Mouse (Mus musculus) CH12.LX (cell line): Measurements from ENCODE around the gene Hyal2. TPM values are rescaled to one million over a fixed set of nuclear protein-coding genes. Genes with fewer than 3 reads are reported as not detected.
A peak's percentile ranks its signal among the peaks of the same experiment; 100 is the strongest.

Source experiments
- DNase-seq: peaks from one replicate; pipeline ENCODE4 v3.0.0-alpha.2; 2013; ENCODE audit errors: extremely low read depth
- H3K27ac ChIP-seq: 2 replicates; pipeline ENCODE4 v1.5.1; 2012; ENCODE audit warnings: low read depth, mild to moderate bottlenecking, control low read depth, moderate library complexity; ENCODE audit not compliant: insufficient read depth
- H3K27me3 ChIP-seq: replicated peaks from 2 replicates; pipeline ENCODE3; 2012; ENCODE audit warnings: inconsistent platforms
- H3K36me3 ChIP-seq, 2 experiments: replicated peaks in 1 of 2; 2 replicates each; pipeline versions ENCODE3 to v1.6.1; 2012; ENCODE audit warnings: inconsistent platforms in 1 of 2, low read length in 1 of 2, mild to moderate bottlenecking in 1 of 2, mixed read lengths in 1 of 2, moderate library complexity in 1 of 2; ENCODE audit not compliant: control insufficient read depth in 1 of 2, insufficient read depth in 1 of 2
- H3K4me1 ChIP-seq, 2 experiments: 2 replicates each; pipeline ENCODE4 v1.6.1; 2012; ENCODE audit warnings: inconsistent platforms in 1 of 2, moderate library complexity in 1 of 2; ENCODE audit not compliant: insufficient read depth in 2 of 2, control insufficient read depth in 1 of 2
- H3K4me2 ChIP-seq: 2 replicates; pipeline ENCODE4 v1.6.1; 2012; ENCODE audit warnings: low read depth, mild to moderate bottlenecking, control low read depth; ENCODE audit not compliant: poor library complexity, insufficient read depth, severe bottlenecking
- H3K4me3 ChIP-seq, 3 experiments: fragments of 150-350 bp in 1 of 3; sonication (generic) in 1 of 3; replicated peaks in 1 of 3; 2 replicates each; pipeline versions ENCODE3 to v1.5.1; 2011 to 2012; ENCODE audit warnings: low read depth in 2 of 3, low read length in 2 of 3, mild to moderate bottlenecking in 2 of 3, moderate library complexity in 2 of 3, control low read depth in 1 of 3, improper control_type of control experiment in 1 of 3, inconsistent platforms in 1 of 3, mixed read lengths in 1 of 3; ENCODE audit not compliant: poor library complexity in 1 of 3
- H3K79me2 ChIP-seq: replicated peaks from 2 replicates; pipeline ENCODE4 v1.6.1; 2012; ENCODE audit warnings: mild to moderate bottlenecking, moderate library complexity; ENCODE audit not compliant: control insufficient read depth, poor library complexity, insufficient read depth, severe bottlenecking; ENCODE audit errors: extremely low read depth
- H3K9ac ChIP-seq: 2 replicates; pipeline ENCODE4 v1.6.1; 2012; ENCODE audit warnings: low read depth, mild to moderate bottlenecking, control low read depth, moderate library complexity; ENCODE audit not compliant: insufficient read depth
- H3K9me3 ChIP-seq: replicated peaks from 2 replicates; pipeline ENCODE3; 2012; ENCODE audit warnings: low read length, inconsistent platforms, mixed read lengths
- CHD1 ChIP-seq: IDR thresholded peaks from 2 replicates; pipeline ENCODE4 v1.6.1; 2012; ENCODE audit warnings: low read depth, low read length, improper control_type of control experiment, inconsistent platforms
- CHD2 ChIP-seq: IDR thresholded peaks from 2 replicates; pipeline ENCODE4 v1.6.1; 2011; ENCODE audit warnings: low read length, improper control_type of control experiment
- E2F4 ChIP-seq: IDR thresholded peaks from 2 replicates; pipeline ENCODE4 v1.6.1; 2011; ENCODE audit warnings: low read depth, low read length, improper control_type of control experiment; ENCODE audit not compliant: insufficient replicate concordance
- ETS1 ChIP-seq: conservative IDR thresholded peaks from 2 replicates; pipeline ENCODE4 v1.6.1; 2012; ENCODE audit warnings: low read depth, mild to moderate bottlenecking, inconsistent platforms, low read length, improper control_type of control experiment, moderate library complexity
- JUN ChIP-seq: IDR thresholded peaks from 2 replicates; pipeline ENCODE4 v1.6.1; 2011; ENCODE audit warnings: low read depth, mild to moderate bottlenecking, low read length, improper control_type of control experiment, moderate library complexity; ENCODE audit not compliant: insufficient read depth
- KAT2A ChIP-seq: IDR thresholded peaks from 2 replicates; pipeline ENCODE4 v1.6.1; 2012; ENCODE audit warnings: low read length, improper control_type of control experiment, inconsistent platforms; ENCODE audit not compliant: insufficient replicate concordance
- MAX ChIP-seq: IDR thresholded peaks from 2 replicates; pipeline ENCODE4 v1.6.1; 2011; ENCODE audit warnings: low read length, improper control_type of control experiment
- NRF1 ChIP-seq: IDR thresholded peaks from 2 replicates; pipeline ENCODE4 v1.6.1; 2014; ENCODE audit warnings: low read depth, mild to moderate bottlenecking, inconsistent platforms, low read length, improper control_type of control experiment, moderate library complexity
- RAD21 ChIP-seq: IDR thresholded peaks from 2 replicates; pipeline ENCODE4 v1.6.1; 2011; ENCODE audit warnings: low read depth, mild to moderate bottlenecking, low read length, improper control_type of control experiment, moderate library complexity
- RCOR1 ChIP-seq: conservative IDR thresholded peaks from 2 replicates; pipeline ENCODE4 v1.6.1; 2012; ENCODE audit warnings: low read depth, mild to moderate bottlenecking, inconsistent platforms, low read length, improper control_type of control experiment
- SIN3A ChIP-seq: IDR thresholded peaks from 2 replicates; pipeline ENCODE4 v1.6.1; 2012; ENCODE audit warnings: low read length, improper control_type of control experiment, inconsistent platforms
- SMC3 ChIP-seq: IDR thresholded peaks from 2 replicates; pipeline ENCODE4 v1.6.1; 2011; ENCODE audit warnings: low read depth, low read length, improper control_type of control experiment
- TBP ChIP-seq: conservative IDR thresholded peaks from 2 replicates; pipeline ENCODE4 v1.6.1; 2011; ENCODE audit warnings: low read depth, low read length, improper control_type of control experiment
- TCF12 ChIP-seq: IDR thresholded peaks from 2 replicates; pipeline ENCODE4 v1.6.1; 2014; ENCODE audit warnings: low read depth, mild to moderate bottlenecking, inconsistent platforms, low read length, improper control_type of control experiment
- ZC3H11A ChIP-seq: IDR thresholded peaks from 2 replicates; pipeline ENCODE4 v1.6.1; 2012; ENCODE audit warnings: low read depth, mild to moderate bottlenecking, inconsistent platforms, low read length, improper control_type of control experiment
- ZKSCAN1 ChIP-seq: IDR thresholded peaks from 2 replicates; pipeline ENCODE4 v1.6.1; 2012; ENCODE audit warnings: low read depth, inconsistent platforms, low read length, improper control_type of control experiment, borderline replicate concordance
- ZMIZ1 ChIP-seq: IDR thresholded peaks from 2 replicates; pipeline ENCODE4 v1.6.1; 2012; ENCODE audit warnings: low read depth, mild to moderate bottlenecking, inconsistent platforms, low read length, improper control_type of control experiment
- dilution Hi-C: fragments of 300-500 bp; cut with MboI; formaldehyde crosslinking; loops from 2 replicates; pipeline ENCODE4 v1.14.3; 2020; ENCODE audit warnings: low sequenced_read_pairs; ENCODE audit not compliant: extremely low pct_unique_long_range_greater_than_20kb, extremely low pct_ligation_motif_present
- in situ Hi-C: fragments of 300-500 bp; cut with MboI; formaldehyde crosslinking; loops from 3 replicates; pipeline ENCODE4 v1.14.3; 2019; ENCODE audit warnings: low sequenced_read_pairs, low pct_ligation_motif_present, low pct_unique_long_range_greater_than_20kb, mixed read lengths
- polyA plus RNA-seq: library from polyadenylated mRNA; unstranded; fragments of >175 nt; gene quantifications from 2 replicates; pipeline ENCODE4 v1.2.1, GENCODE M21; 2012; ENCODE audit warnings: low read depth; ENCODE audit not compliant: insufficient read length
- total RNA-seq, 2 experiments: library from RNA; depleted of rRNA; stranded (reverse); fragments of 300-350 nt in 1 of 2; fragments of >200 nt in 1 of 2; gene quantifications; 2 replicates each; pipeline ENCODE4 v1.2.3; 2012 to 2014

Gene Hyal2
- total and polyA plus RNA-seq, 3 experiments, result 16.4 to 30.9 (median 26.8) TPM

DNA sequence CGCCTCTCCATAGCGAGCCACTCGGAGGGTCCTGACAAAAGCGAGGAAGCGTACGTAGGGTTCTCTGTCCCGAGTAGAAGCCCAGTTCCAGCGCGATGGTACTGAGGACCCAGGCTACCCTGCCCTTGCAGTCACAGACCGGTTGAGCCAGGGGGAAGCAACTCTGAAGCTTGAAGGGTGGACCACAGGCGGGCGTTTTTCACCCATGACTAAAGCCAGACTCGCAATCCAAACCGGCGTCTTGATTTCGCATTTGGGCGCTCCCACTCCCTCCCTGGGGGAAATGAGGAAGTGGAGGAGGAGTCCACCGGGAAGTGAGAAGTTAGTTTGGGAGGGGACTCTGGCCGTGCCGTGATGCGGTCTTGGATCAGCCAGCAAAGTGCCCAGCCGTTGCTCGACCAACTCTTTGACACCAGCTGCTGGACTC, 12.7 kb upstream of the Hyal2 start:
- in situ Hi-C loops (no loop called here), dilution Hi-C loops (no loop called here)
- Histone ChIP-seq H3K36me3 (peaks cover 32 to 53% of the 10 kb centered on the region in 2 experiments), H3K27ac (peak overlapping the region; percentile 82), H3K9ac (peak overlapping the region; percentile 77), H3K4me2 (peak overlapping the region; percentile 90; the same call in 1 of the 2 replicates), H3K4me1 (peaks cover 10 to 30% of the 10 kb centered on the region in 2 experiments), H3K9me3 (no peaks in the 10 kb centered on the region), H3K4me3 (peak overlapping the region; percentile 69 to 91 (median 83)), H3K27me3 (no peaks in the 10 kb centered on the region), H3K79me2 (peaks cover 29% of the 10 kb centered on the region)
- TF ChIP-seq SIN3A (0 out of 2 replicates have a peak, but pooled peaks have one; percentile 8), ZKSCAN1 (no peak), NRF1 (no peak)
- no peak for DNase-seq

DNA sequence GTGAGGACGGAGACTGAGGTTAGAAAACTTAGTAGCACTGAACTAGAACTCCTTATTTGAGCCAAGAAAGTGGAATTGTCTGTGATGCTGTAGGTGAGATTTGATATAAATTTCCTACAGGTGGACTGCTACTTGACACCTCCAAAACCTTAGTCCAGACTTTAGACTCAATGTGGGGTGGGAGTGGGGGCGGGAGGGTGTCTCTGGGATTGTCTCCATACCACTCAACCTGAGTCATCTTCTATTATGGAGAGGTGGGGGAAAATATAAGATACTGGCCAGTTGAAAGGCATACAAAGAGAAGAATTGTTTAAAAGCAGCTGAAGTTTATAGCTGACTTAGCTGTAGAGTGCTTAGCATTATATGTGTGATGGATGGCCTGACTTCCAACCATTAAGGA, 12.0 kb upstream of the Hyal2 start:
- Histone ChIP-seq H3K4me2 (peak overlapping the region; percentile 90), H3K36me3 (peaks cover 32 to 58% of the 10 kb centered on the region in 2 experiments), H3K4me1 (peaks cover 10 to 27% of the 10 kb centered on the region in 2 experiments), H3K79me2 (peaks cover 29% of the 10 kb centered on the region), H3K9me3 (no peaks in the 10 kb centered on the region), H3K9ac (peak overlapping the region; percentile 77), H3K27ac (no peak overlapping the region), H3K27me3 (no peaks in the 10 kb centered on the region), H3K4me3 (peak overlapping the region; percentile 69 to 91 (median 83))
- TF ChIP-seq SMC3, result no peak
- no peak for TF ChIP-seq SIN3A
- no peak for TF ChIP-seq TBP
- no peak for TF ChIP-seq RAD21
- no peak for TF ChIP-seq CHD1
- no peak for TF ChIP-seq JUN
- no peak for TF ChIP-seq MAX
- TF ChIP-seq ZC3H11A, result no peak
- TF ChIP-seq TCF12, result no peak
- TF ChIP-seq RCOR1, result no peak
- no peak for TF ChIP-seq CHD2
- TF ChIP-seq ZMIZ1, result no peak
- no peak for TF ChIP-seq E2F4
- TF ChIP-seq ZKSCAN1, result no peak
- no peak for TF ChIP-seq ETS1
- no peak for TF ChIP-seq KAT2A
- no peak for DNase-seq
- in situ Hi-C loops, result no loop called here
- dilution Hi-C loops, result no loop called here
